Mouse (Mus musculus) brain, adult 2 months (tissue): Measurements from ENCODE around the gene Ubl3.

ENCODE experiments used
- DNase-seq: peaks from one replicate; pipeline ENCODE4 v3.0.0; 2011; ENCODE audit warnings: low read depth, low spot score

Gene Ubl3

GRCm38 (mm10) chr5:148527632-148528031 lies 25.0 kb downstream of the Ubl3 start:
- no peak for DNase-seq

- no peak for DNase-seq
Observed at GRCm38 (mm10) chr5:148526631-148527030, 26.0 kb downstream of the Ubl3 start.

- DNase-seq, result peak; percentile 60
Observed at GRCm38 (mm10) chr5:148523202-148523971, 29.2 kb downstream of the Ubl3 start.

GRCm38 (mm10) chr5:148522378-148522777 lies 30.2 kb downstream of the Ubl3 start:
- no peak for DNase-seq

GRCm38 (mm10) chr5:148517445-148517844 lies 35.1 kb downstream of the Ubl3 start:
- DNase-seq, result no peak

- DNase-seq, result no peak
Observed at GRCm38 (mm10) chr5:148512042-148512640, 40.4 kb downstream of the Ubl3 start.

GRCm38 (mm10) chr5:148510265-148510664 lies 42.3 kb downstream of the Ubl3 start:
- no peak for DNase-seq

- no peak for DNase-seq
Observed at GRCm38 (mm10) chr5:148509731-148510130, 42.9 kb downstream of the Ubl3 start.

- DNase-seq, result peak; percentile 61
Observed at GRCm38 (mm10) chr5:148508901-148509604, 43.5 kb downstream of the Ubl3 start.

- no peak for DNase-seq
Observed at GRCm38 (mm10) chr5:148505381-148505780, 47.2 kb downstream of the Ubl3 start.

- peak; percentile 72 for DNase-seq
Observed at GRCm38 (mm10) chr5:148502237-148502636, 50.4 kb downstream of the Ubl3 start.

GRCm38 (mm10) chr5:148501228-148501957 lies 51.2 kb downstream of the Ubl3 start:
- DNase-seq, result no peak

- DNase-seq, result peak; percentile 64
Observed at GRCm38 (mm10) chr5:148500516-148500915, 52.1 kb downstream of the Ubl3 start.

- peak; percentile 72 for DNase-seq
Observed at GRCm38 (mm10) chr5:148499616-148500015, 53.0 kb downstream of the Ubl3 start.

- DNase-seq, result no peak
Observed at GRCm38 (mm10) chr5:148495991-148496390, 56.6 kb downstream of the Ubl3 start.

- DNase-seq, result no peak
Observed at GRCm38 (mm10) chr5:148495173-148495572, 57.4 kb downstream of the Ubl3 start.

- no peak for DNase-seq
Observed at GRCm38 (mm10) chr5:148494249-148494648, 58.3 kb downstream of the Ubl3 start.

GRCm38 (mm10) chr5:148493025-148493424 lies 59.6 kb downstream of the Ubl3 start:
- no peak for DNase-seq

GRCm38 (mm10) chr5:148490391-148490790 lies 62.2 kb downstream of the Ubl3 start:
- DNase-seq, result no peak

- DNase-seq, result peak; percentile 95
Observed at GRCm38 (mm10) chr5:148489724-148490193, 62.8 kb downstream of the Ubl3 start.

- peak; percentile 97 for DNase-seq
Observed at GRCm38 (mm10) chr5:148488891-148489723, 63.5 kb downstream of the Ubl3 start.
